Mouse (Mus musculus) stomach, embryonic 16.5 days (tissue): Measurements from ENCODE around the gene Als2cr12. TPM values are rescaled to one million over a fixed set of nuclear protein-coding genes. Genes with fewer than 3 reads are reported as not detected.
"Not testable (repeated sequence)": the region's sequence is repeated elsewhere in the genome, so short reads cannot be mapped to it uniquely, and the experiment has no call there.

ENCODE experiments used
- ATAC-seq: fragments of 200-750 bp; cut with Nextera tagmentation; 2 replicates; pipeline ENCODE4 v1.8.0; 2017; ENCODE audit warnings: moderate number of reproducible peaks, moderate TSS enrichment; ENCODE audit not compliant: insufficient read depth, low FRiP score
- H3K27ac ChIP-seq: fragments of 300-500 bp; sonication (generic); 2 replicates; pipeline ENCODE4 v1.5.1; 2014; ENCODE audit warnings: low read length
- H3K27me3 ChIP-seq: fragments of 300-500 bp; sonication (generic); 2 replicates; pipeline ENCODE4 v1.6.1; 2014; ENCODE audit warnings: low read length, control low read depth, mixed read lengths; ENCODE audit not compliant: control insufficient read depth, insufficient read depth
- H3K36me3 ChIP-seq: fragments of 300-500 bp; sonication (generic); 2 replicates; pipeline ENCODE4 v1.6.1; 2014; ENCODE audit warnings: low read length; ENCODE audit not compliant: control insufficient read depth, insufficient read depth
- H3K4me1 ChIP-seq: fragments of 300-500 bp; sonication (generic); 2 replicates; pipeline ENCODE4 v1.6.1; 2014; ENCODE audit warnings: low read length, control low read depth, mixed read lengths; ENCODE audit not compliant: control insufficient read depth, insufficient read depth
- H3K4me2 ChIP-seq: fragments of 300-500 bp; sonication (generic); 2 replicates; pipeline ENCODE4 v1.6.1; 2014; ENCODE audit warnings: low read depth, low read length, mixed read lengths
- H3K4me3 ChIP-seq: fragments of 300-500 bp; sonication (generic); replicated peaks from 2 replicates; pipeline ENCODE4 v1.5.1; 2014; ENCODE audit warnings: mild to moderate bottlenecking, low read length
- H3K9ac ChIP-seq: fragments of 300-500 bp; sonication (generic); 2 replicates; pipeline ENCODE4 v1.6.1; 2014; ENCODE audit warnings: low read length
- H3K9me3 ChIP-seq: fragments of 300-500 bp; sonication (generic); replicated peaks from 2 replicates; pipeline ENCODE4 v1.6.1; 2016; ENCODE audit warnings: low read length, control low read depth; ENCODE audit not compliant: control insufficient read depth
- WGBS: fragments of 180-500 bp; shearing (Covaris S2); extraction: QIAGEN DNeasy Blood & Tissue Kit; methylation state at CpG from one replicate; pipeline ENCODE4 v1.1.7; 2014; 5-methylcytosine and 5-hydroxymethylcytosine counted together
- polyA plus RNA-seq: library from polyadenylated mRNA; unstranded; fragments of >200 nt; fragmentation: Nextera tagmentation; extraction: Ambion mirVana; gene quantifications from 2 replicates; pipeline ENCODE4 v1.2.1, GENCODE M21; 2015

The Als2cr12 gene
- polyA plus RNA-seq: 0.30 and 0.43 TPM in 2 replicates

DNA sequence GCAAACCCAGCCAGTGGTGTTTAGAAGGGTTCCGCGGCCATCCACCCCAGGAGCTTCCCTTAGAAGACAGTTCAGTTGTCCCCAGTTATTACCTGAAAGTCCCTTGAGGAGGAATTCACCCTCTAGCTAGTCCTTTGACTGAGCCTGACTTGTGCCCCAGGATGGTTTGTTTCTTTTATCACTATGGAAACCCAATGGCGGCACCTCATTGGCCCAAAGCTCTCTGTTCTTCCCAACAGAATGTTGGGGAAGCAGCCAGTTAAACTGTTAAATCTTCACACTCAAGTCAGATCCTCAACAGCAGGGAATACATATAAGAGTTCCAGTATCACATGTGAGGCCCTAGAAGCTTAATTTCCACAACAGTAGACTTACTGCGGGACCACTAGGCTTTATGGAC is at the start of gene Als2cr12:
Gene Als2cr12, minus strand, starts transcription at position 180 of the 400 bp plus-strand sequence.
- not testable (repeated sequence) for H3K9me3 ChIP-seq, H3K9ac ChIP-seq, H3K27me3 ChIP-seq, H3K4me2 ChIP-seq, ATAC-seq, H3K36me3 ChIP-seq, H3K4me3 ChIP-seq, H3K27ac ChIP-seq, H3K4me1 ChIP-seq
- 84% methylated on average over 4 of the region's 4 CpGs for WGBS

DNA sequence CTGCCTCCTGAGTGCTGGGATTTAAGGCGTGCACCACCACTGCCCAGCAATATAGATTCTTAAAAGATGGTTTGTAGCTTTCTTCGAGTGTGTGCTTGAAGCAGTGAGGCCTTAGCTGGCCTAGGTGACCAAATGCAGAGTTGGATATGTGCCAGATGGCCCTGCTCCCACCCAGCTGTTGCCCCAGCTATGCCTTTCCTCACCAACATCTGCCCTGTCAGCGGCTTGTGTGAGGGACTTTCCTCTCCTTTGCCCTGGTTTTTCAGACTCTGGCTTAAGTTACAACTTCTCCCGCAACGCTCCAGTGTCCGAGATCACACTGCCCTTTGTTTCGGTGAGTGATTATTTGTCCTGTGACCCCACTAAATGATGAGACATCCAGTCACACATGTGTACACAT is 48.9 kb upstream of the Als2cr12 start:
- ATAC-seq: no peak
- H3K9ac ChIP-seq: no peak overlapping the region
- no peak overlapping the region for H3K4me3 ChIP-seq
- H3K4me2 ChIP-seq: no peak overlapping the region
- no peaks in the 10 kb centered on the region for H3K4me1 ChIP-seq
- no peak overlapping the region for H3K27ac ChIP-seq
- no peaks in the 10 kb centered on the region for H3K9me3 ChIP-seq
- no peaks in the 10 kb centered on the region for H3K27me3 ChIP-seq
- H3K36me3 ChIP-seq: peaks cover 49% of the 10 kb centered on the region
- WGBS: 82% methylated on average over 7 of the region's 7 CpGs

DNA sequence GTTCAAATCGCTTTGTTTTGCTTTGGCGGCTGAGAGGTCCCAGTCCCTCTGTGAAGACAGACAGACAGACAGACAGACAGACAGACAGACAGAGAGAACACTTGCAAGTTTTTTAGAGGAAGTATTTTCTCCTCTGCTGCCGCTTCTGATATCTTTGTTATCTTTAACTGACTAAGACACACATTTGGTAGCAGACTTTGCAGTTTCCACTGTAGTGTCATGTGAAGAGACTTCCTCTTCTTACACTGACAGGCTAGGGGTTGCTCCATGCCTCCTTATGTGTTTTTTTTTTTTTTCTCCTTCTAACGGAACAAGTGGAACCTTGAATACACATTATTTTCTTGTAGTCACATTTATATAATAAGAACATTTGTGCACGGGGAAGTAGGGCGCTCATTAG is 47.5 kb upstream of the Als2cr12 start:
- H3K9me3 ChIP-seq: no peaks in the 10 kb centered on the region
- H3K27me3 ChIP-seq: no peaks in the 10 kb centered on the region
- H3K4me1 ChIP-seq: no peaks in the 10 kb centered on the region
- H3K4me2 ChIP-seq: no peak overlapping the region
- peaks cover 38% of the 10 kb centered on the region for H3K36me3 ChIP-seq
- WGBS: 80% methylated on average over 6 of the region's 6 CpGs
- no peak for ATAC-seq
- no peak overlapping the region for H3K27ac ChIP-seq
- H3K4me3 ChIP-seq: no peak overlapping the region
- no peak overlapping the region for H3K9ac ChIP-seq

DNA sequence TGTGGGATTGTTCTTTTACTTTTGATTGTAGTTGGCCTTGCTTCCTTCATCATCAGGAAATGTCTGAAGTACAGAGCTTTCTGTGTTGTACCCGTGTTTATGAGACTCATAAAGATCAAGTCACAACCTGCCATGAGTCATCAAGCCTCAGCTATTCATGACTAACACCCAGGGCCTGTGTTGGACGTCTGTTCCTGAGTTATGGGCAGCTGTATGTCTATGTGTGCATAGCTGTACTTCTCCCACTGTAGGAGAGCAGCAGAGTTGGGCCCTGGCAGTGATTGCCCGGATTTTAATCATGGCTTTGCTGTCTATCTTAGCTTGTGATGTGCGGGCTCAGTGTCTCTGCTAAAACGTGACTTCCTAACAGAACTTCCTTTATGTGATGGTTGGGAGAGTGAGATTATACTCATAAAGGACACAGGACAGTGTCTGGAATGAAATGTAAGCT is 46.8 kb upstream of the Als2cr12 start:
- Histone ChIP-seq H3K27ac (no peak overlapping the region), H3K4me2 (no peak overlapping the region)

DNA sequence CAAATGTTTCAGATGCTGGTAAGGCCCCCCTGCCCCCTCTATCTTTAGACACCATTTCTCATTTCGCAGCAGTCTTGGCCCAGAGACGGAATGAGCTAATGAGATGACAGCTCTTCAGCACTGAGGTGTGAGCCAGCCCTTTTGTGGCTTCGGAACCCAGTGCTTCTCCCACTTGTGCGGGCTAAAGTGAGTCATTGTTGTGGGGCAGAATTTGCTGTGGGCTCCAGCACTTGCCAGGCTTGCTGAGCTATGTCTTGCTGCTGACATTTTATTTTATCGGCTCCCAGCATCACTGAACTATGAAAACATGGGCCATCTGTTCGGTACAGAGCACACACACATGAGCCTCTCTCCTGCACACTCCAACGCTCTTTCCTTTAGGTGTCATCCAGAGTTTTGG is 43.7 kb upstream of the Als2cr12 start:
- no peak overlapping the region for H3K4me2 ChIP-seq
- ATAC-seq: no peak
- H3K9me3 ChIP-seq: no peaks in the 10 kb centered on the region
- no peaks in the 10 kb centered on the region for H3K4me1 ChIP-seq
- no peak overlapping the region for H3K27ac ChIP-seq
- H3K27me3 ChIP-seq: no peaks in the 10 kb centered on the region
- H3K36me3 ChIP-seq: peaks cover 32% of the 10 kb centered on the region
- no peak overlapping the region for H3K4me3 ChIP-seq
- WGBS: 84% methylated on average over 7 of the region's 7 CpGs
- no peak overlapping the region for H3K9ac ChIP-seq

More for the DNA sequence above, 46.8 kb upstream of the Als2cr12 start:
- Histone ChIP-seq H3K9ac (no peak overlapping the region), H3K4me1 (no peaks in the 10 kb centered on the region), H3K9me3 (no peaks in the 10 kb centered on the region), H3K27me3 (no peaks in the 10 kb centered on the region), H3K4me3 (no peak overlapping the region), H3K36me3 (peaks cover 37% of the 10 kb centered on the region)
- no peak for ATAC-seq
- WGBS: 72% methylated on average over 5 of the region's 5 CpGs

DNA sequence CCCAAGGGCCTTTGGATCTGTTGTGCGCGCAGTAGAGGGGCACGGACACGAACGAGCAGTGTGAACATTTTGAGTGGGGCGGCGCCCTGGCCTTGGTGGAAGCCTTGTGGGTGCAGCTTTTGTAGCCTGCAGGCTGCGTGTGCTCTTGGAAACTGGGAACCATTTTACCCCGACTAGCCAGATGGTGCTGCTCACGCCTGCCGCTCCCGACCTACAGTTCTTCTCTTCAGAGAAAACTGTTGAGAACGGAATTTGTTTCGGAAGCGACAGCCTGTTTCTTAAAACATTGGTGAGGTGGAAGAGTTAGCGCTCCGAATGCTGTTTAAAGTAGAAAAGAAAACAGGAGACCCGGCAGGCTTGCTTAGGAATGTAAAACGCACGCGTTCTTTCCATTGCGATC is 41.2 kb upstream of the Als2cr12 start:
- Histone ChIP-seq H3K36me3 (peaks cover 37% of the 10 kb centered on the region), H3K4me2 (no peak overlapping the region), H3K27ac (no peak overlapping the region), H3K9me3 (no peaks in the 10 kb centered on the region), H3K4me3 (no peak overlapping the region), H3K27me3 (no peaks in the 10 kb centered on the region), H3K9ac (no peak overlapping the region), H3K4me1 (no peaks in the 10 kb centered on the region)
- WGBS: 89% methylated on average over 22 of the region's 22 CpGs
- no peak for ATAC-seq

DNA sequence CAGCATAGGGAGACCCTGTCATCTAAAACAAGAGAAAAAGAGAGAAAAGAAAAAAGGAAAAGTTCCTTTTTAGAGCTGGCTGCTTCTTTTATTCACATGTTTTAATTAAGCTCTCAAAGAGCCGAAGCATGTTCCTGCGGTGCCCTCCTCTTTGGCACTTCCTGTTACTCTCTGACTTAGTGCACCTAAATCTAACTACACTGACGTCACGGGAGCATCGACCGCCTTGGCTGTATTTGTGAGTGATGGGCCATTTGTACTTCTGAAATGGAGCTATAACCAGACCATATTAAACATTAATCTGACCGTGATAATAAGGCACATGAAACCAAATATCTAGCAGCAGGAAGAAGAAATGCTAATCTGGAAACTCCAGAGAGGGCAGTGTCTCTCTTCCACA is 40.2 kb upstream of the Als2cr12 start:
- 86% methylated on average over 7 of the region's 7 CpGs for WGBS
- Histone ChIP-seq H3K4me1 (no peaks in the 10 kb centered on the region), H3K36me3 (peaks cover 31% of the 10 kb centered on the region)

DNA sequence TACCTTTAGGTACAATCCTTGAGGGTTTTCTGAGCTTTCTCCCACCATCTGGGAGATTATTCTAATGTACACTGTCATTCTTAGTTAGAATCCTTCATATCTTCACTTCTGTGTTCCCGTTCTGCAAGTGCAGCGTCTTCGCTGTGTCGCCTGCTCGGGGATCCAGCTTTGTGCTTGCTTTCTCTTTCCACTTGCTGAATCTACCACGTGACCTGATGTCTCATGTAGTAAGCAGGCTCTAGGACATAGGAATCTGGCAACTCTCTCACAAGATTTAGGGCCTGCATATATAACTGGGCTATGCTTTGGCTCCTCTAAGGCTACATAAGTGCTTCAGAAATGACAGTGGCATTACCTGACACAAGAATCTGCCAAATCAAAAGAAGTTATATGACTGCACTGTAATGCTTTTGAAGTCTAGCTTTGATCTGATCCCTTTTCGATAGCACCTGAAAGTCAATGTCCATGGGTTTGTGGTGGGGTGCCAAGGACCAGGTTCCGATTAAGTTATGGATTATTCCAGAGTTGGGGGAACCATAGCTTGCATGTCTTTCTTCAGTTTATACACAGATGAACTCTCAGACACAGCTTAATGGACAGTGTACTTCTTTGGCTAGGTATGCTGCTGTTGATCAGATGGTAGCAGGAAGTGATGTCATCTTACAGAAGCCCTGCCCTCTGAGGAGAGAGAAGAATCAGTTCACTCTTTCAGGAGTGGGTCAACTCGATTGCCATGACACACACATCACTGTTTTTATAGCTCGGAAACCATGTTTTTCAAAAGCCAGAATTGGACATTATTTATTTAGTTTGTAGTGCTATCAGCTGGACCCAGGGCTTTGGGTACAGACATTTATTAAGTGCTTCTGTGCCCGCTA is 38.5 kb upstream of the Als2cr12 start:
- peaks cover 31% of the 10 kb centered on the region; the same call in 1 of the 2 replicates for H3K36me3 ChIP-seq
- no peaks in the 10 kb centered on the region for H3K4me1 ChIP-seq
- H3K9ac ChIP-seq: no peak overlapping the region

More for the DNA sequence above, 40.2 kb upstream of the Als2cr12 start:
- no peaks in the 10 kb centered on the region for H3K27me3 ChIP-seq
- no peaks in the 10 kb centered on the region for H3K9me3 ChIP-seq
- no peak for ATAC-seq
- no peak overlapping the region for H3K4me2 ChIP-seq
- no peak overlapping the region for H3K4me3 ChIP-seq
- no peak overlapping the region for H3K9ac ChIP-seq
- no peak overlapping the region for H3K27ac ChIP-seq

DNA sequence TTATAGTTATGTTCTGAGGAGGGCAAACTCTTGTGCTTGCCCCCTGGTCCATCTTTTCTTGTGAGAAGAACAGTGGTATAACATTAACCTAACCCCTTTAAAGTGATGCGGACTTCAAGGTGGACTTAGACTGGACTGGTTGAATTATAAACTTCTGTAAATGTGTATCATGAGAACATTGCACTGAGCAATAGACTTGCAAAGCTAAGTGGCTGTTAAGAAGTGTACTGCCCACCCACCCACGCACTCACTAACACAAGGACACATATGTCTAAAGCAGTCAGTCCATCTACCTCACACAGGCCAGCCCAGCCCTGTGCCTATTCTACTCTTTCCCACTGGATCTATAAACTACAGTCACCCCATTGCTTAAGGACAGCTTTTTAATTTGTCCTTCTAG is 37.8 kb upstream of the Als2cr12 start:
- Histone ChIP-seq H3K36me3 (peaks cover 33% of the 10 kb centered on the region; the same call in 1 of the 2 replicates), H3K4me2 (no peak overlapping the region), H3K27me3 (no peaks in the 10 kb centered on the region), H3K9ac (no peak overlapping the region), H3K4me3 (no peak overlapping the region), H3K27ac (no peak overlapping the region), H3K4me1 (no peaks in the 10 kb centered on the region), H3K9me3 (no peaks in the 10 kb centered on the region)
- 88% methylated on average over 2 of the region's 2 CpGs for WGBS
- no peak for ATAC-seq

More for the DNA sequence above, 38.5 kb upstream of the Als2cr12 start:
- no peak for ATAC-seq
- H3K27me3 ChIP-seq: no peaks in the 10 kb centered on the region
- 92% methylated on average over 11 of the region's 11 CpGs for WGBS
- H3K9me3 ChIP-seq: no peaks in the 10 kb centered on the region
- H3K27ac ChIP-seq: no peak overlapping the region
- H3K4me3 ChIP-seq: no peak overlapping the region
- no peak overlapping the region for H3K4me2 ChIP-seq
